Mouse (Mus musculus) lung, postnatal 0 days (tissue): ENCODE measurements at regions not wholly inside any gene's neighbourhood (a gene's known extent, or its start where the extent isn't known, plus 50 kb on each side); places are given as distances from the start of the nearest gene placed in this dataset.

Experiments
- ATAC-seq: fragments of 200-750 bp; cut with Nextera tagmentation; 2 replicates; pipeline ENCODE4 v1.8.0; 2017; ENCODE audit warnings: moderate library complexity
- DNase-seq: peaks from one replicate; pipeline ENCODE4 v3.0.0-alpha.2; 2016; ENCODE audit warnings: low spot score
- H3K27ac ChIP-seq: fragments of 300-500 bp; sonication (generic); 2 replicates; pipeline ENCODE4 v1.5.1; 2014; ENCODE audit warnings: antibody characterized with exemption, mild to moderate bottlenecking, low read length, mixed read lengths
- H3K27me3 ChIP-seq: fragments of 300-500 bp; sonication (generic); replicated peaks from 2 replicates; pipeline ENCODE4 v1.6.1; 2014; ENCODE audit warnings: low read length, mixed read lengths; ENCODE audit not compliant: insufficient read depth
- H3K36me3 ChIP-seq: fragments of 300-500 bp; sonication (generic); 2 replicates; pipeline ENCODE4 v1.6.1; 2014; ENCODE audit warnings: low read length, mixed read lengths; ENCODE audit not compliant: insufficient read depth
- H3K4me1 ChIP-seq: fragments of 300-500 bp; sonication (generic); 2 replicates; pipeline ENCODE4 v1.6.1; 2014; ENCODE audit warnings: antibody characterized with exemption, low read depth, low read length, mixed read lengths; ENCODE audit not compliant: insufficient read depth
- H3K4me2 ChIP-seq: fragments of 300-500 bp; sonication (generic); replicated peaks from 2 replicates; pipeline ENCODE4 v1.6.1; 2014; ENCODE audit warnings: low read depth, mild to moderate bottlenecking, low read length, moderate library complexity, mixed read lengths
- H3K4me3 ChIP-seq: fragments of 300-500 bp; sonication (generic); 2 replicates; pipeline ENCODE4 v1.5.1; 2014; ENCODE audit warnings: low read depth, low read length
- H3K9ac ChIP-seq: fragments of 300-500 bp; sonication (generic); replicated peaks from 2 replicates; pipeline ENCODE4 v1.6.1; 2014; ENCODE audit warnings: low read depth, mild to moderate bottlenecking
- H3K9me3 ChIP-seq: fragments of 300-500 bp; sonication (generic); 2 replicates; pipeline ENCODE4 v1.6.1; 2016; ENCODE audit warnings: low read length, mixed read lengths
- CTCF ChIP-seq: IDR thresholded peaks from 2 replicates; pipeline ENCODE4 v1.5.1; 2016; ENCODE audit warnings: antibody characterized with exemption, mild to moderate bottlenecking
- EP300 ChIP-seq: IDR thresholded peaks from 2 replicates; pipeline ENCODE4 v1.6.1; 2016; ENCODE audit warnings: antibody characterized with exemption, mild to moderate bottlenecking, control low read depth
- WGBS: fragments of 180-500 bp; shearing (Covaris S2); extraction: QIAGEN DNeasy Blood & Tissue Kit; methylation state at CpG from one replicate; pipeline ENCODE4 v1.1.7; 2014; 5-methylcytosine and 5-hydroxymethylcytosine counted together

DNA sequence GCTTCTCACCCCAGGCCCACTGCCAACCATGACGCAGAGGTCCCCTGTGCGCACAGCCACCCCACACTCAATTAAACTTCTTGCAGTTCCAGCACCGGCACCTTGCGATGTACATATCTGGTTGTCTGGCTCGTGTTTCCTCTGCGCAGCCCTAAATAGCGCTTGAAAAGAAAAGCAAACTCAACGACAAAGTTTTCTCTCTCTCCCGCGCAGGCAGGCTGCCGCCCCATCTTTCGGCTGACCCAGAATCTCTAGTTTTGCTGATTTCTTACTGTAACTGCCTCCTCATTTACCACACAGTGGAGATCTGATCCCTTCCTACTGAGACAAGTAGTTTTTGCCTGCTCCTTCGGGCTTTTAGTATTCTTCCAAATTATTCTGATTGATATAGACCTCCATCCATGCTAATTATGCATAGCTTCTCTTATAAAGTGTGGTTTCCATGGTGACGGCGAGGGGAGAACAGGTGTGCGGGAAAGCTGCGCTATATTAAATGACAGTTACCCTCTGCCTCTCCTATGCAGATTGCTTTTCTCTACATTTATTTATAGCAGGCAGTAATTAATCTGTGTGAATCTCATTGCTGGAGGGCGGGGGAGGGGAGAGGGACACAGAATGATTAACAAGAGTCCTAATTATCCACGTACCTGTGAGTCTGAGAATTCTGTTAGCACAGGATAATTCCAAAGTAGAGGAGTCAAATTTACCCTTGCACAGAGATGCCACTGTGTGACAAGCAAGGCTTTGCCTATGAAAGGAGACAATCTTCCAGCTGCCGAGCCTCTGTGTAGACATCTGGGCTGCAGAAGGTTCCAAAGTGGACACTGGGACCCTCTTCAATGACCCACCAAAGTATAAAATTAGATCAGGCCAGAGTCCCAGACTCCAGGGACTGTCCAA lies 200.2 kb downstream of the Pdcd6ip start:
- WGBS: 78% methylated on average over 20 of the region's 20 CpGs
- DNase-seq (no peak), ATAC-seq (no peak)

GRCm38 (mm10) chr9:113499246-113499645 lies 208.8 kb downstream of the Pdcd6ip start:
- Histone ChIP-seq H3K27ac (no peak overlapping the region), H3K27me3 (no peaks in the 10 kb centered on the region), H3K36me3 (no peaks in the 10 kb centered on the region), H3K9ac (no peak overlapping the region), H3K4me1 (no peaks in the 10 kb centered on the region), H3K4me3 (no peak overlapping the region), H3K9me3 (no peaks in the 10 kb centered on the region), H3K4me2 (no peak overlapping the region)
- TF ChIP-seq CTCF (no peak), EP300 (no peak)
- 78% methylated on average over 5 of the region's 5 CpGs for WGBS
- no peak for DNase-seq
- ATAC-seq: no peak

More for the DNA sequence above, 200.2 kb downstream of the Pdcd6ip start:
- no peak overlapping the region for H3K4me2 ChIP-seq
- no peak overlapping the region for H3K9ac ChIP-seq
- H3K27ac ChIP-seq: no peak overlapping the region
- H3K4me3 ChIP-seq: no peak overlapping the region
- H3K4me1 ChIP-seq: no peaks in the 10 kb centered on the region
- H3K27me3 ChIP-seq: no peaks in the 10 kb centered on the region
- TF ChIP-seq CTCF (no peak), EP300 (no peak)
- H3K36me3 ChIP-seq: no peaks in the 10 kb centered on the region
- H3K9me3 ChIP-seq: no peaks in the 10 kb centered on the region

DNA sequence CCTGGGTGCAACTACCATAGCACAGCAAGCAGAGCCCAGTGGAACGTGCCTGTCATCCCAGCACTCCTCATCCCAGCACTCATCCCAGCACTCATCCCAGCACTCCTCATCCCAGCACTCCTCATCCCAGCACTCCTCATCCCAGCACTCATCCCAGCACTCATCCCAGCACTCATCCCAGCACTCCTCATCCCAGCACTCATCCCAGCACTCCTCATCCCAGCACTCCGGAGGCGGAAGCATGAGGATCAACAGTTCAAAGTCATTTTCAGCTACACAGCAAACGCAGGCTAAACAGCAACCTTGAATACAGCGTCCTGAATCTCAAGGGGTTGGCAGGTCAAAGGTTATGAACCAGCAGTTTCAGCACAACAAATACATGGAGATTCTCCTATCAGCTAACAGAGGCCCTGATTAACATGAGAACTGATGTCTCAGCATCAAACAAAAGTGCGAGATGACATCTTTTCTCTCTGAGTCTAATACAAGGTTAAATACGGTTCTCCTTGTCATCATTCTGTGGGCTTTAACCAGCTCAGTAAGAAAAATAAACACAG lies 211.8 kb downstream of the Pdcd6ip start:
- no peaks in the 10 kb centered on the region for H3K4me1 ChIP-seq
- 57% methylated on average over 7 of the region's 7 CpGs for WGBS
- no peak overlapping the region for H3K4me3 ChIP-seq
- H3K27ac ChIP-seq: no peak overlapping the region
- TF ChIP-seq CTCF (no peak), EP300 (no peak)
- DNase-seq (no peak), ATAC-seq (no peak)
- no peak overlapping the region for H3K4me2 ChIP-seq
- H3K36me3 ChIP-seq: no peaks in the 10 kb centered on the region
- H3K9me3 ChIP-seq: no peaks in the 10 kb centered on the region
- no peaks in the 10 kb centered on the region for H3K27me3 ChIP-seq
- H3K9ac ChIP-seq: no peak overlapping the region

GRCm38 (mm10) chr9:113488651-113489050 lies 219.4 kb downstream of the Pdcd6ip start:
- TF ChIP-seq CTCF (no peak), EP300 (no peak)

GRCm38 (mm10) chr9:113486494-113487081 lies 221.5 kb downstream of the Pdcd6ip start:
- DNase-seq: no peak
- 79% methylated on average over 6 of the region's 6 CpGs for WGBS
- Histone ChIP-seq H3K27ac (no peak overlapping the region), H3K27me3 (no peaks in the 10 kb centered on the region), H3K9me3 (no peaks in the 10 kb centered on the region), H3K4me2 (no peak overlapping the region), H3K4me1 (no peaks in the 10 kb centered on the region), H3K4me3 (no peak overlapping the region), H3K9ac (no peak overlapping the region), H3K36me3 (no peaks in the 10 kb centered on the region)
- no peak for ATAC-seq
- no peak for TF ChIP-seq CTCF
- no peak for TF ChIP-seq EP300

More at GRCm38 (mm10) chr9:113488651-113489050, 219.4 kb downstream of the Pdcd6ip start:
- no peak overlapping the region for H3K27ac ChIP-seq
- 62% methylated on average over 6 of the region's 6 CpGs for WGBS
- H3K4me2 ChIP-seq: no peak overlapping the region
- H3K9me3 ChIP-seq: no peaks in the 10 kb centered on the region
- H3K27me3 ChIP-seq: no peaks in the 10 kb centered on the region
- no peak overlapping the region for H3K9ac ChIP-seq
- H3K4me1 ChIP-seq: no peaks in the 10 kb centered on the region
- no peaks in the 10 kb centered on the region for H3K36me3 ChIP-seq
- no peak overlapping the region for H3K4me3 ChIP-seq
- DNase-seq (no peak), ATAC-seq (no peak)

DNA sequence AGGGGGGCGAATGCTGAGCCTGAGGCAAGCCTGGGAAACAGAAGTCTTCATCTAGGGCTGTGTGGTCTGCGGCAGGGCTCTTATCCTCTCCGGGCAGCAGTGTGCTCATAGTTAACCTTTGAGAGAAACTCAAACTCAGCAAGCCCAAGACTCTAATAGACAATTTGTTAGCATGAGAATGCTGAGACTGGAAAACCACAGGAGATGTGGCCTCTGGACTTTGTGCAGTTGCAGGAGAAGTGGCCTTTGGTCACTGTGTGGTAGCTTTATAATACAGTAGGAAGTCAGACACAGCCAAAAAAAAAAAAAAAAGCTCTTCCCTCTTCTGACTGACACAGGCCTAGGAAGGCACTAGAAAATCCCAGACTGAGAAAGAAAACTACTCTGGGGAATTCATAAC lies 228.2 kb downstream of the Pdcd6ip start:
- H3K4me3 ChIP-seq: no peak overlapping the region
- no peaks in the 10 kb centered on the region for H3K36me3 ChIP-seq
- H3K27ac ChIP-seq: no peak overlapping the region
- H3K9me3 ChIP-seq: no peaks in the 10 kb centered on the region
- TF ChIP-seq CTCF (no peak), EP300 (no peak)
- no peaks in the 10 kb centered on the region for H3K4me1 ChIP-seq
- H3K27me3 ChIP-seq: no peaks in the 10 kb centered on the region
- DNase-seq (no peak), ATAC-seq (no peak)
- H3K4me2 ChIP-seq: no peak overlapping the region
- 67% methylated on average over 3 of the region's 3 CpGs for WGBS
- H3K9ac ChIP-seq: no peak overlapping the region
